Mouse (Mus musculus) WW6 (cell line): ENCODE data around the gene Lyz2.
"Not testable (repeated sequence)": the region's sequence is repeated elsewhere in the genome, so short reads cannot be mapped to it uniquely, and the experiment has no call there.

ENCODE experiments used
- DNase-seq: peaks from one replicate; pipeline ENCODE4 v3.0.0-alpha.2; 2013; ENCODE audit warnings: low read depth, low spot score

Lyz2 gene

DNA sequence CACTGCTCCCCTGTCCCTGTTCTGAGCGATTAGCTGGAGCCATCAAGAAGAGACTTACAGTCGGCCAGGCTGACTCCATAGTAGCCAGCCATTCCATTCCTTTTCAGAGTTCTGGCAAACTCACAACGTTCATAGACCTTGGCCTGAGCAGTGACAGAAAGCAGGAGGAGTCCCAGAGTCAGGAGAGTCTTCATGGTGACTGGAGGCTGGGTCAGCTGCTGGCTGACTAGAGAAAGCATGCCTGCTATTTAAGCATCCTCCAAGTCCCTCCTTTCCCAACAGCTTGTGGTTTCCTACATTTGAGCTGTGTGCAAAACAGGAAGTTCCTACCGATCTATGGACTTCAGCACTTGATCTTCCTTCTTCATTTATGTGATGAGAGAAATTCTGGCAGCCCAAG, at the start of gene Lyz2:
Gene Lyz2 (minus strand): TSS at position 273 of the 400 bp plus-strand sequence.
- DNase-seq = no peak

DNA sequence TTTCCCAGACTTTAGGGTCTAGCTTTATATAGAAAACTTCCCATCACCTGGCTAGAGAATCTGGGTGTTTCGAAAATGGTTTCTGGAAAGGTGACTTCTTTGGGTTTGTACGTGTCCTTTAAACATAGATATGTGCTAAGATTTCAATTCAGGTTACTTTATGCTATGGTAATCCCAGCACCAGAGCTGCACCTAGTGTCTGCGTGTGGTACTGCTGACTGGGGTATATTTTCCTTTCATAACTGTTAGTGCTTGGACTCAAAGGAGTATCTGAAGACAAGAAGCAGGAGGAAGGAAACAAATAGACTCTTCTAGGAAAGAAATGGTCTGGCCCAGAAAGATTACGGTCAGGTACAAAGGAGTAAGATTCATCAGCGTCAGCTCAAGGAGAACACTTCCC, 48.4 kb upstream of the Lyz2 start:
- no peak for DNase-seq

DNA sequence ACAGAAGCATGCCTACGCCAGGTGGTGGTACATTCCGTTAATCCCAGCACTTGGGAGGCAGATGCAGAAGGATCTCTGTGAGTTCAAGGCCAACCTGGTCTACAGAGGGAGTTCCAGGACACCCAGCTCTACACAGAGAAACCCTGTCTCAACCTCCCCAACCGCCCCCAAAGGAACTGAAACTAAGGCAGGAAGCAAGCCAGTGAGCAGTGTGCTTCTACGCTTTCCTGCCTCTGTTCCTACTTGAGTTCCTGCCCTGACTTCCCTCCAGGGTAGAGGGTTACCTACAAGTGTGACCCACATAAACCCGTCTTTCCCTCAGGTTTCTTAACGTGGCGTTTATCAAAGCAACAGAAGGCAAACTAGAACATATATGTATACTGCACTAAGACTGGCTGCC, 41.7 kb upstream of the Lyz2 start:
- no peak for DNase-seq

DNA sequence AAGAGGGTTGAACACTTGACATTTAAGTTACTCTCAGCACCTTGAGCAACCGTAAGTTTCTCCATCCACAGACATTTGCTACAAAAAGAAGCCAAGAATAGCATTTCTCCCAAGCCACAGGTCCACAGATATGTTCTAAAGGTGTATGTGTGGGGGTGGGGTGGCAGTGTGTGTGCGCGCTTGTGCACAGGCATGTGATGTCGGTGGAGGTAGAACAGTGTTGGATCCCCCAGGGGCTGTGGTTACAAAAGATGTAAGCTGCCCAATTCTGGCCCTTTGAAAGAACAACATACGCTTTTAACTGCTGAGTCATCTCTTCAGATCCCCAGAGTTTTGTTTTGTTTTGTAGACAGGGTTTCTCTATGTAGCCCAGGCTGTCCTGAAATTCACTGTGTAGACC, 40.5 kb upstream of the Lyz2 start:
- DNase-seq = no peak

GRCm38 (mm10) chr10:117320571-117320981, 38.5 kb upstream of the Lyz2 start:
- no peak for DNase-seq

- DNase-seq = no peak
These were observed 34.3 kb upstream of the Lyz2 start for GRCm38 (mm10) chr10:117316391-117316790.

DNA sequence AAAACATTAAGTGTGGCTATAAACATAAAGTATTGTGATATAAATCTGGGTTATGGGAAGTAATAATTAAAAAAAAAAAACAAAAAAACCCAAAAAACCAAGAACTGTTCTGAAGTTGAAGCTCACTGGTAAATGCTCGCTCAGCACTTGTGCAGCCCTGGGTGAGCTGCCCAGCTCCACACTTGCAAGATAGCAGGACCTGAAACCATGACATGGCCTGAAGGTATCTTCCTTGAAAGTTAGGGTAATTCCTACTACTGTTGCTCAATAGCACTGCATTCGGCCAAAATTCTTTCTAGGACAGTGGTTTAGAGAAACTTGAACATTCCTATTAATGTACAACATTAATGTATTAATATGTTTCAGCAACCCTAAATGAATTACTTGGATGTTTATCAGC, 31.0 kb upstream of the Lyz2 start:
- no peak for DNase-seq

DNA sequence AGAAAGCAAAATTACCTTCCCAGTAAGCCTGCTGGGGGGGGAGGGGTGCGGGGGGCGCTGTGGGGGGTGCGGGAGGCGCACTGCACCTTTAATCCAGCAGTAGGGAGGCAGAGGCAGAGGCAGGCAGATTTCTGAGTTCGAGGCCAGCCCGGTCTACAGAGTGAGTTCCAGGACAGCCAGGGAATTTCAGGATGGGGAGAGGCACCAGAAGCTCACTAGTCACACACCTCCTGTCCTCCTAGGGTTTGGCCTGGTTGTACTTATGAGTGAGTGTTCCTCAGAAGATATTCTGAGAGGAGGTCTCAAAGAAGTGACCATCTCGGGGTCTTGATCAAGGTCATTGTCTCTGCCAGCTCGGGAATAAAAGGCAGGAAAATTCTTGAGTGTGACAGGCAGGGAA, 30.0 kb upstream of the Lyz2 start:
- DNase-seq = no peak

- DNase-seq = no peak
These were observed 22.2 kb upstream of the Lyz2 start for GRCm38 (mm10) chr10:117304371-117304770.

- DNase-seq = no peak
These were observed 19.6 kb upstream of the Lyz2 start for GRCm38 (mm10) chr10:117301688-117302087.

- no peak for DNase-seq
These were observed 17.9 kb upstream of the Lyz2 start for GRCm38 (mm10) chr10:117299901-117300520.

GRCm38 (mm10) chr10:117299106-117299505, 17.0 kb upstream of the Lyz2 start:
- no peak for DNase-seq

DNA sequence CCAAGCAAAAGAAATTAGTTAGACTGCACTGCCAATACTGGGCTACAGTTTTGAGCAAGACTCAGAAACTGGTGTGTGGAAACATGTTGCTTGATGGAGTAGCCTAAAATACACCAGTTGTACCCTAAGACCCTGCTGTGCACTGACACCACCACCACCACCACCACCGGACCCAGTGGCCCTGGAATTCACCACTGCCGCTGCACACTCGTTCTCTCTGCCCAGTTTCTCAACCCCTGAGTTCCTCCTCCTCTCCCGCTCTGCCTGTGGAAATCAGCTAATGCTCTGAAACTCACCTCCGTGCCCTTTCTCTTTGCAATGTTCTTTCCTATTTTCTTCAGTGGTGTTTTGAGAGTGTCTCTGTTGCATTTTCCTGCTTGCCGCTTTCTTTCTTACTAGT, 16.2 kb upstream of the Lyz2 start:
- DNase-seq = no peak

DNA sequence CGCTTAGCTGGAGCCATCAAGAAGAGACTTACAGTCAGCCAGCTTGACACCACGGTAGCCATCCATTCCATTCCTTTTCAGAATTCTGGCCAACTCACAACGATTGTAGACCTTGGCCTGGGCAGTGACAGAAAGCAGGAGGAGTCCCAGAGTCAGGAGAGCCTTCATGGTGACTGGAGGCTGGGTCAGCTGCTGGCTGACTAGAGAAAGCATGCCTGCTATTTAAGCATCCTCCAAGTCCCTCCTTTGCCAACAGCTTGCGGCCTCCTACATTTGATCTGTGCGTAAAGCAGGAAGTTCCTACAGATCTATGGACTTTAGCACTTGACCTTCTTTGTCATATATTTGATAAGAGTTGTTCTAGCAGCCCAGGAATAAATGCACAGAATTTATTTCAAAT, 10.6 kb upstream of the Lyz2 start, which contains the start of gene Lyz1:
Gene Lyz1 (minus strand): TSS at position 198 of the 400 bp plus-strand sequence.
- no peak for DNase-seq

DNA sequence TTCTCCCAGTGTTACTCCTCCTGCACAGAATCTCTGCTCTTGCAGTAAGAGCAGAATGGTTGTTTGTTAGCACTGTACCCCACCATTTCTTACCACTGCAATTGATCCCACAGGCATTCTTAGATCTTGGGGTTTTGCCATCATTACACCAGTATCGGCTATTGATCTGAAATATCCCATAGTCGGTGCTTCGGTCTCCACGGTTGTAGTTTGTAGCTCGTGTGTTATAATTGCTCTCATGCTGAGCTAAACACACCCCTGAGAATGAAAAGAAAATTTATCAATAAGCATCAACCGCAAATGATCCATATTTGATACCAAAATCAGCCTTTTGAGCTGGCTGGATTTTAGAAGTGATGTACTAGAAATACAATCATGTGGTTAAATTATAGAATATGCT, 8.8 kb upstream of the Lyz2 start:
- not testable (repeated sequence) for DNase-seq

GRCm38 (mm10) chr10:117290046-117290870, 8.1 kb upstream of the Lyz2 start:
- DNase-seq = no peak

- not testable (repeated sequence) for DNase-seq
These were observed 6.9 kb upstream of the Lyz2 start for GRCm38 (mm10) chr10:117289034-117289505.

- DNase-seq = no peak
These were observed 6.3 kb upstream of the Lyz2 start for GRCm38 (mm10) chr10:117288197-117289033.

GRCm38 (mm10) chr10:117287226-117287850, 5.2 kb upstream of the Lyz2 start:
- DNase-seq = no peak

- DNase-seq = no peak
These were observed 4.3 kb upstream of the Lyz2 start for GRCm38 (mm10) chr10:117286366-117286970.

DNA sequence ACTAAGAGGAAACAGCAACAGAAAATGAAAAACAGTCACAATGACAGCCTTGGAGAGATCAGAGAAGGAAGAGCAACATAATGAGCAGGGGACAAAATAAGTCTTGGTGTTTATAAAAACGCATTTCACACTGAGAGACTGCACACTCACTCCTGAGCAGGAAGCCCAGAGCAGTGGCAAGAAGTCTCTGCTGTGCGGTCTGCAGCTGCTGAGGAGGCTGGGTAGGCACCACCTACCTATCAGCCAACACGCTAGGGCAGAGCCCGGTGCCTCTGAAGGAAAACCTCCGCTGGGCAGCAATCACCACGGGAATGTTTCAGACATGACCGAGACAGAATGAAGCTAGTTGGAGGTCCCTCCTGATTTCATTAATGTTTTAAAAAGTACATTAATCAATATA, 3.5 kb upstream of the Lyz2 start:
- not testable (repeated sequence) for DNase-seq
